Mouse (Mus musculus) hematopoietic stem cell, adult 5-6 weeks (primary cell): Measurements from ENCODE around the gene Arnt2. TPM values are rescaled to one million over a fixed set of nuclear protein-coding genes. Genes with fewer than 3 reads are reported as not detected.

Experiments
- ATAC-seq, 2 experiments: fragments of 125-278 bp in 1 of 2; replicated peaks in 1 of 2; 2 replicates each; pipeline ENCODE4 v1.8.0; 2016 to 2017; ENCODE audit warnings: inconsistent platforms in 2 of 2, mild to moderate bottlenecking in 2 of 2, moderate number of reproducible peaks in 2 of 2, low read depth in 1 of 2, moderate TSS enrichment in 1 of 2; ENCODE audit not compliant: low FRiP score in 2 of 2, poor library complexity in 2 of 2, severe bottlenecking in 2 of 2, insufficient read depth in 1 of 2, low TSS enrichment in 1 of 2
- total RNA-seq: library from RNA; stranded (forward); fragments of 172-1452, 232-1000 nt; gene quantifications from 2 replicates; pipeline ENCODE4 v1.2.3, GENCODE M21; 2017

Gene Arnt2
- total RNA-seq, 1 experiment from 2014 or later, result not detected

- ATAC-seq, result no peak
Observed at GRCm38 (mm10) chr7:84362711-84363110, 47.3 kb downstream of the Arnt2 start.

- ATAC-seq, result no peak
Observed at GRCm38 (mm10) chr7:84361086-84361684, 48.8 kb downstream of the Arnt2 start.

- ATAC-seq, result no peak
Observed at GRCm38 (mm10) chr7:84358426-84358825, 51.5 kb downstream of the Arnt2 start.

GRCm38 (mm10) chr7:84355619-84356570 is 54.1 kb downstream of the Arnt2 start:
- ATAC-seq, result peak; percentile 68 to 80

- ATAC-seq, result no peak
Observed at GRCm38 (mm10) chr7:84354890-84355289, 55.1 kb downstream of the Arnt2 start.

GRCm38 (mm10) chr7:84350529-84350928 is 59.4 kb downstream of the Arnt2 start:
- no peak for ATAC-seq

- no peak for ATAC-seq
Observed at GRCm38 (mm10) chr7:84349976-84350375, 60.0 kb downstream of the Arnt2 start.

- no peak for ATAC-seq
Observed at GRCm38 (mm10) chr7:84348145-84348911, 61.6 kb downstream of the Arnt2 start.

GRCm38 (mm10) chr7:84343160-84343559 is 66.8 kb downstream of the Arnt2 start:
- no peak for ATAC-seq

GRCm38 (mm10) chr7:84341001-84341400 is 69.0 kb downstream of the Arnt2 start:
- no peak for ATAC-seq

GRCm38 (mm10) chr7:84339186-84339585 is 70.8 kb downstream of the Arnt2 start:
- ATAC-seq, result no peak; a peak in 1 of 4 replicates

- ATAC-seq, result no peak
Observed at GRCm38 (mm10) chr7:84337768-84338167, 72.2 kb downstream of the Arnt2 start.

GRCm38 (mm10) chr7:84336907-84337306 is 73.1 kb downstream of the Arnt2 start:
- no peak for ATAC-seq

GRCm38 (mm10) chr7:84336580-84336886 is 73.4 kb downstream of the Arnt2 start:
- ATAC-seq, result no peak

GRCm38 (mm10) chr7:84335766-84336579 is 74.0 kb downstream of the Arnt2 start:
- no peak for ATAC-seq

- ATAC-seq, result no peak
Observed at GRCm38 (mm10) chr7:84333996-84334395, 76.0 kb downstream of the Arnt2 start.
